Mouse (Mus musculus): ENCODE results near the gene Rrm2. TPM values are rescaled to one million over a fixed set of nuclear protein-coding genes. Genes with fewer than 3 reads are reported as not detected.
A peak's percentile ranks its signal among the peaks of the same experiment; 100 is the strongest.

Rrm2 gene
- total and polyA plus RNA-seq, 3 experiments: 88.2 to 158 (median 127) TPM

GRCm38 (mm10) chr12:24712396-24712795, 4.4 kb downstream of the Rrm2 start:
- Histone ChIP-seq H3K27ac (ENCODE audit: control insufficient read depth, low read depth, low read length) (no peak overlapping the region), H3K4me1 (ENCODE audit: control insufficient read depth in 1 of 2, insufficient read depth in 2 of 2, low read length in 2 of 2) (peaks cover 3 to 11% of the 10 kb centered on the region in 2 experiments; a peak in 3 of 4 replicates), H3K4me3 (ENCODE audit: control insufficient read depth in 1 of 2, insufficient read depth in 1 of 2, low read depth in 2 of 2, low read length in 2 of 2) (no peak overlapping the region), H3K79me2 (ENCODE audit: control insufficient read depth, insufficient read depth, low read length, poor library complexity) (peaks cover 28% of the 10 kb centered on the region), H3K9ac (ENCODE audit: control insufficient read depth, low read depth, low read length, poor library complexity, severe bottlenecking) (no peak overlapping the region), H3K9me3 (replicated peaks; ENCODE audit: insufficient read depth, low read length) (no peaks in the 10 kb centered on the region), H3K27me3 (ENCODE audit: control insufficient read depth in 1 of 2, insufficient read depth in 2 of 2, low read length in 2 of 2) (no peaks in the 10 kb centered on the region), H3K36me3 (ENCODE audit: control insufficient read depth in 1 of 2, insufficient read depth in 2 of 2, low read length in 2 of 2) (peaks cover 3 to 21% of the 10 kb centered on the region in 2 experiments)
- TF ChIP-seq MAX (IDR thresholded peaks at IDR 0.05; ENCODE audit: low read length) (no peak), POLR2A (IDR thresholded peaks at IDR 0.05; ENCODE audit: control insufficient read depth in 1 of 2, insufficient read depth in 1 of 2, low read depth in 1 of 2, low read length in 2 of 2, poor library complexity in 1 of 2) (peak in 1 of 2 experiments; percentile 25; a peak in 1 of 4 replicates), CHD1 (IDR thresholded peaks at IDR 0.05; ENCODE audit: low read depth, low read length) (no peak), NELFE (IDR thresholded peaks at IDR 0.05; ENCODE audit: low read depth, low read length) (no peak), RAD21 (IDR thresholded peaks at IDR 0.05; ENCODE audit: low read depth, low read length) (no peak), ZMIZ1 (IDR thresholded peaks at IDR 0.05; ENCODE audit: low read depth, low read length) (no peak), JUND (IDR thresholded peaks at IDR 0.05; ENCODE audit: low read depth, low read length) (no peak)
- no peak for DNase-seq (ENCODE audit: low read depth, low spot score)

DNA sequence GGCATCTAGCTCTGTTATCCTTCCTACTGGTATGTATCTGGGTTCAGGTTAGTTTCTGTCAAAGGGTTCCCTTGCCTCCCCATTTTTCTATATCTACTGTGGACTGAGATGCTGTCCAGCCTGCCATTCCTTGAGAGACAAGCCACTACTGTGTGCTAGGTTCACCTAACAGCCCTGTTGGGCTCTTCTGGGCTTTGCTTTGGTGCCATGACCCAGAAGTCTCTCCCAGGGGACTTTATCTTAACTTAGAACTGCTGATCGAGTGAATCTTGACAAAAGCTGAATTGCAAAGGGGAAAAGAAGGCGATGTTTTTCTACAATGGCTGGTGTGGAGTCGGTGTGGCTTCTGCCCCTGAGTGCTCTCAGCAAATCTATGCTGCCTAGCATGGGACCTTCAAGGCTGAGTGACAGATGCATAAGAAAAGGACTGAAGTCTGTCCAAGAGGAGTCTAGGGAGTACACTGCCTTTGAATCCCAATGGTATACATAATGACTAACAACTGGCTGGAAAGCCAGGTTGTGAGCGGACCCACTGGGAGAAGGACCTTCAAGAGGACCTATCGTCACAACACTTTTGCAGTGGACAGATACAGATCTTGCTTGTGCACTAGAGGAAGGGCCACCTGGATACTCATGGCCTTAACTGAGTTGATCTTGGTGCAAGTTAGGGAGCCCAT, 6.7 kb downstream of the Rrm2 start:
- H3K9ac ChIP-seq (ENCODE audit: control insufficient read depth, low read depth, low read length, poor library complexity, severe bottlenecking): no peak overlapping the region
- H3K27ac ChIP-seq (ENCODE audit: control insufficient read depth, low read depth, low read length): no peak overlapping the region
- peaks cover 3 to 9% of the 10 kb centered on the region in 2 experiments; a peak in 3 of 4 replicates for H3K4me1 ChIP-seq (ENCODE audit: control insufficient read depth in 1 of 2, insufficient read depth in 2 of 2, low read length in 2 of 2)
- no peaks in the 10 kb centered on the region for H3K9me3 ChIP-seq (replicated peaks; ENCODE audit: insufficient read depth, low read length)
- H3K4me3 ChIP-seq (ENCODE audit: control insufficient read depth in 1 of 2, insufficient read depth in 1 of 2, low read depth in 2 of 2, low read length in 2 of 2): no peak overlapping the region
- H3K27me3 ChIP-seq (ENCODE audit: control insufficient read depth in 1 of 2, insufficient read depth in 2 of 2, low read length in 2 of 2): no peaks in the 10 kb centered on the region
- peak; percentile 40 for DNase-seq (ENCODE audit: low read depth, low spot score)
- peaks cover 8% of the 10 kb centered on the region for H3K79me2 ChIP-seq (ENCODE audit: control insufficient read depth, insufficient read depth, low read length, poor library complexity)
- TF ChIP-seq MYC (IDR thresholded peaks at IDR 0.05; ENCODE audit: low read depth, low read length) (no peak), POLR2A (IDR thresholded peaks at IDR 0.05; ENCODE audit: control insufficient read depth in 1 of 2, insufficient read depth in 1 of 2, low read depth in 1 of 2, low read length in 2 of 2, poor library complexity in 1 of 2) (peak in 1 of 2 experiments; percentile 51; a peak in 2 of 4 replicates)
- H3K36me3 ChIP-seq (ENCODE audit: control insufficient read depth in 1 of 2, insufficient read depth in 2 of 2, low read length in 2 of 2): peaks cover 3 to 18% of the 10 kb centered on the region in 2 experiments

DNA sequence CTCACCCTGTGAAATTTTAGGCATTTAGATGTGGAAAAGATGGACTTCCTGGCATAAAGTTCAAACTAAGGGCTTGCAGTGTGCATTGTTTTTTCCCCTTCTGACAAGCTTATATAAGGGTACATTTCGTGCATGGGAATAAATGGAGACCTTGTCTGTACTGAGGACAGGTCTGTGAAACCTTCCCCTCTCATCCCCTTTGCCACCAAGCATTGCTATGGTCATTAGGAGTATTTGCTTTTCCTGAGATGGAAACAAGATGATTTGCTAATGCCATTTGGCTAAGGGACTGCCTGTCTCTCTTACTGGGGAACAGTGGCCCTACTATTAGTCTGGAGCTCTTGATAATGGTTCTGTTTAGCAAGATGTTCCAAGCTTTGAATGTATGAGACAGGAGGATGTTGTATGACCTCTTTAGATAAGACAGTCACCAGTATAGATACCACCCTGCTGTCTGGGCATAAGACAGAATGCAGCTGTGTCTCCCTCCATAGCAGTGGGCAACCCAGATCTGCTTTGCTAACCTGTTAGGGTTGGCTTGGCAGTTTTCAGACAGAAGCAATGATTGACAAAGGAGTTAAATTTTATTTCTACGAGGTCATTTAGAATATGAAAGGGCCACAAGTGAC, 7.3 kb downstream of the Rrm2 start:
- H3K4me3 ChIP-seq (ENCODE audit: control insufficient read depth in 1 of 2, insufficient read depth in 1 of 2, low read depth in 2 of 2, low read length in 2 of 2): no peak overlapping the region
- H3K4me1 ChIP-seq (ENCODE audit: control insufficient read depth in 1 of 2, insufficient read depth in 2 of 2, low read length in 2 of 2): peaks cover 1 to 7% of the 10 kb centered on the region in 2 experiments; a peak in 3 of 4 replicates

More for the DNA sequence above, 7.3 kb downstream of the Rrm2 start:
- peaks cover 3 to 13% of the 10 kb centered on the region in 2 experiments for H3K36me3 ChIP-seq (ENCODE audit: control insufficient read depth in 1 of 2, insufficient read depth in 2 of 2, low read length in 2 of 2)
- peaks cover 5% of the 10 kb centered on the region for H3K79me2 ChIP-seq (ENCODE audit: control insufficient read depth, insufficient read depth, low read length, poor library complexity)
- H3K27me3 ChIP-seq (ENCODE audit: control insufficient read depth in 1 of 2, insufficient read depth in 2 of 2, low read length in 2 of 2): no peaks in the 10 kb centered on the region
- no peak overlapping the region for H3K9ac ChIP-seq (ENCODE audit: control insufficient read depth, low read depth, low read length, poor library complexity, severe bottlenecking)
- H3K9me3 ChIP-seq (replicated peaks; ENCODE audit: insufficient read depth, low read length): no peaks in the 10 kb centered on the region
- DNase-seq (ENCODE audit: low read depth, low spot score): no peak
- no peak overlapping the region for H3K27ac ChIP-seq (ENCODE audit: control insufficient read depth, low read depth, low read length)
- TF ChIP-seq POLR2A (IDR thresholded peaks at IDR 0.05; ENCODE audit: control insufficient read depth in 1 of 2, insufficient read depth in 1 of 2, low read depth in 1 of 2, low read length in 2 of 2, poor library complexity in 1 of 2) (peak in 1 of 2 experiments; percentile 9; a peak in 1 of 4 replicates), ZNF384 (IDR thresholded peaks at IDR 0.05; ENCODE audit: low read depth, low read length) (no peak)
